Mouse (Mus musculus) ES-Bruce4 (cell line): ENCODE measurements around the gene Rabl6.

ENCODE experiments used
- CTCF ChIP-seq: IDR thresholded peaks from one replicate; pipeline ENCODE4 v1.8.1; 2011; ENCODE audit warnings: low read depth, low read length
- EP300 ChIP-seq: IDR thresholded peaks from 2 replicates; pipeline ENCODE4 v1.6.1; 2011; ENCODE audit warnings: low read depth, low read length; ENCODE audit not compliant: insufficient read depth

DNA sequence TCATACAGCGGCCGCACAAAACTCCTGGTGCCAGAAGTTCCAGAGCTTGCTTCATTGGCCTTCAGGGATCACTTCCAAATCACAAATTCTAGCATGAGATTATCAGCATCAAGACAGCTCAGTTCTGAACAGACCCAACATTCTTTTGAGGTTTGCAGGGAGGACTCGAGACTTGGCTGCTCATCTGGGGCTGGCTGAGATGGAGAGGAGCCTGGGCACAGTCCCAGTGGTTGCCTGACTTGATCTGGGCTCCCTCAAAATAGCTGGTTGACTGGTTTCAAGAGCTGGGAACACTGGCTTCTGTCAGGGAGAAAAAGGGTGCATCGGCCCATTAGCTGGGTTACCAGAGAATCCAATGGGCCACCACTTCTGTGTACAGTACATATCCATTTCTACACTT is 48.4 kb upstream of the Rabl6 start:
- TF ChIP-seq CTCF, result no peak
- TF ChIP-seq EP300, result no peak
